Mouse (Mus musculus) embryonic facial prominence, embryonic 14.5 days (tissue): ENCODE data around the gene Il4. TPM values are rescaled to one million over a fixed set of nuclear protein-coding genes. Genes with fewer than 3 reads are reported as not detected.

Source experiments
- ATAC-seq: fragments of 200-750 bp; cut with Nextera tagmentation; 2 replicates; pipeline ENCODE4 v1.8.0; 2017; ENCODE audit warnings: low read depth, moderate number of reproducible peaks, moderate TSS enrichment
- DNase-seq: peaks from one replicate; pipeline ENCODE4 v3.0.0-alpha.2; 2015; ENCODE audit warnings: low spot score
- H3K27ac ChIP-seq: fragments of 300-500 bp; sonication (generic); replicated peaks from 2 replicates; pipeline ENCODE4 v1.5.1; 2014; ENCODE audit warnings: low read depth, mild to moderate bottlenecking, low read length, moderate library complexity
- H3K27me3 ChIP-seq: fragments of 300-500 bp; sonication (generic); replicated peaks from 2 replicates; pipeline ENCODE4 v1.6.1; 2014; ENCODE audit warnings: low read length; ENCODE audit not compliant: control insufficient read depth, insufficient read depth
- H3K36me3 ChIP-seq: fragments of 300-500 bp; sonication (generic); 2 replicates; pipeline ENCODE4 v1.6.1; 2014; ENCODE audit warnings: low read length, mixed read lengths; ENCODE audit not compliant: control insufficient read depth, insufficient read depth
- H3K4me1 ChIP-seq: fragments of 300-500 bp; sonication (generic); 2 replicates; pipeline ENCODE4 v1.6.1; 2014; ENCODE audit warnings: antibody characterized with exemption, low read length; ENCODE audit not compliant: control insufficient read depth, insufficient read depth
- H3K4me2 ChIP-seq: fragments of 300-500 bp; sonication (generic); 2 replicates; pipeline ENCODE4 v1.6.1; 2014; ENCODE audit warnings: low read depth, mild to moderate bottlenecking, low read length, moderate library complexity, mixed read lengths
- H3K4me3 ChIP-seq: fragments of 300-500 bp; sonication (generic); 2 replicates; pipeline ENCODE4 v1.5.1; 2014; ENCODE audit warnings: low read depth, mild to moderate bottlenecking, low read length
- H3K9ac ChIP-seq: fragments of 300-500 bp; sonication (generic); 2 replicates; pipeline ENCODE4 v1.6.1; 2014; ENCODE audit warnings: low read depth, mild to moderate bottlenecking, low read length, moderate library complexity, mixed read lengths
- H3K9me3 ChIP-seq: fragments of 300-500 bp; sonication (generic); 2 replicates; pipeline ENCODE4 v1.6.1; 2016; ENCODE audit warnings: low read length; ENCODE audit not compliant: control insufficient read depth
- WGBS: fragments of 180-500 bp; shearing (Covaris S2); extraction: QIAGEN DNeasy Blood & Tissue Kit; methylation state at CpG from one replicate; pipeline ENCODE4 v1.1.7; 2014; 5-methylcytosine and 5-hydroxymethylcytosine counted together
- polyA plus RNA-seq: library from polyadenylated mRNA; unstranded; fragments of >200 nt; fragmentation: Nextera tagmentation; extraction: Ambion mirVana; gene quantifications from 2 replicates; pipeline ENCODE4 v1.2.1, GENCODE M21; 2014

Il4 gene
- polyA plus RNA-seq, result 1.1 and 4.3 TPM in 2 replicates

DNA sequence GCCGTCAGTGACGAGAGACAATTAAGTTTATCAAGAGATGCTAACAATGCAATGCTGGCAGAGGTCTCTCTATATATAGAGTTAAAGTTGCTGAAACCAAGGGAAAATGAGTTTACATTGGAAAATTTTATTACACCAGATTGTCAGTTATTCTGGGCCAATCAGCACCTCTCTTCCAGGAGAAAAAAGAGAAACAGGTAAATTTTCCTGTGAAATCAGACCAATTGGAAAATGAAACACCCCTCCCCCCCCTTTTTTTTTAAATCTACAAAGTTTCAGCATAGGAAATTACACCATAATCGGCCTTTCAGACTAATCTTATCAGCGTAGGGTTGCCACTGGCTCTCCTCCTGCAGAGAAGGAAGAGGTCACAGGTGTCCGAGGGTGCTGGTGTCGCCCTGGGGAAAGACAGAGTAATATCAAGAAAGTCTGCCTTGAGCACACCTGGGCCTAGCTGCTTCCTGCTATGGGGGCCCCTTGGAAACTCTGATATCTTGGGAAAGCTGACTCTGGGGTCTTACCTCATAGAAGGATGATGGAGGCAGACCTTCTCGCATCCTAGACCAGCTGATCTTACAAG lies at the start of gene Il4:
Il4 (minus strand) TSS at position 51 of the 580 bp plus-strand sequence.
- ATAC-seq (no peak), DNase-seq (no peak)
- Histone ChIP-seq H3K9me3 (no peaks in the 10 kb centered on the region), H3K27me3 (no peaks in the 10 kb centered on the region), H3K36me3 (no peaks in the 10 kb centered on the region), H3K4me2 (no peak within 1 kb of the TSS), H3K4me3 (no peak within 1 kb of the TSS), H3K9ac (no peak within 1 kb of the TSS), H3K4me1 (no peaks in the 10 kb centered on the region), H3K27ac (no peak within 1 kb of the TSS)
- 82% methylated on average over 7 of the region's 7 CpGs for WGBS

DNA sequence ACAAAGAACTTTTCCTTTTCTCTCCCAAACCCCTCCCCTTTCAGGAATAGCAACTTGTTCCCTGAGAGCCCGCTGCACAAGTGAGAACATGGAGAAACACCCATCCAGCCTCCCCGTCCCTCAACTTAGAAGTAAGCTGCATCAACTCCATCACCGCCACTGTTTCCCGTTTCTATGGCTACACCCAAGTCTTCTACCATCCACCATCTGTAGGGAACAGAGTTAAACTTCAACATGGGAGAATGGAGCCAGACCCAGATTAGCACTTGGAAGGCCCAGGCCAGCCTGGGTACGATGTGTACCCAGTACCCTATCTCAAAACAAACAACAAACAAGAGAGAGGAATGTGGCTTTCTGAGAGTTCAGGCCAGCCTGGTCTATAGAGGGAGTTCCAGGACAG lies 45.6 kb upstream of the Il4 start:
- DNase-seq, result no peak
- Histone ChIP-seq H3K27ac (no peak overlapping the region), H3K4me2 (no peak overlapping the region), H3K36me3 (peaks cover 43% of the 10 kb centered on the region), H3K4me1 (no peaks in the 10 kb centered on the region), H3K27me3 (no peaks in the 10 kb centered on the region), H3K4me3 (no peak overlapping the region), H3K9me3 (no peaks in the 10 kb centered on the region), H3K9ac (no peak overlapping the region)
- 85% methylated on average over 5 of the region's 5 CpGs for WGBS
- no peak for ATAC-seq

DNA sequence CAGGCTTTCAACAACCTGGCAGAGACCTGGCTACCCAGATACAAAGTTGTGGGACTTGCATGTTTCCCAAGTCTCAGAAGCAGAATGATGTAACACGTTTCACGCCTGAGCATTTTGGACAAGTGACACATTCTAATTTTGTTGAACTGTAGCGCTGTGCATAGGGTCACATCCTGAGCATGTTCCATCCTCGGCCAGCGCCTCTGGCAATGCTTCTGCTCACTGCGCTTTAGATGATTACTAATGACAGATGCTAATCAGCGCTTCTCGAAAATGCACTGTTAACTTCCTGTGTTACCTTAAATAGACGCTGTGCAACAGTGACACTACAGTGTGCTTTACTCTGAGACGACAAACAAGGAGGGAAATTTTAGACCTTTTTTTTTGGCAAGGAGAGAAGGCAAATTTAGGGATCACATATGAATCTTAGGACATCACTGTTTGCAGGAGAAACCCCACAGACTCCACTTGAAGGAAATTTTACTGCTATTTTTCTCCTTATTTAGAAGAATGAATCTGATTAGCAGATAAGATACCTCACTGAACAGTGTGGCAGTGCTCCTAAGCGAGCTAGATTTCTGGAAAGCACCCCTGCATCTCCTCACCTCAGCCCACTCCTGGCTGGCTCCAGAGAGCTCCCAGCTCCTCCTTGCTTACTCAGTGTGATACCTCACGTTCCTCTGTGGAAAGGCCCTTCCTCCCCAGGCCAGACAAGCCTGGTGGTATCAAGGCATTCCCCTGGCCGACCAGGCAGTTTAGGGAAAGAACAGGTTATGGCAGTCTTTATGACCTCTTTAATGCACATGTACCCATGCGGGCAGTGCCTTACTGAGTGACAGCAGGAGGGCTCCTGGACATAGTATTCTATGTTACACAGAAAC lies 44.6 kb upstream of the Il4 start:
- ATAC-seq (no peak), DNase-seq (peak; percentile 2)
- no peak overlapping the region for H3K27ac ChIP-seq
- H3K4me1 ChIP-seq, result no peaks in the 10 kb centered on the region
- H3K9ac ChIP-seq, result no peak overlapping the region
- WGBS, result 62% methylated on average over 14 of the region's 14 CpGs
- H3K4me2 ChIP-seq, result no peak overlapping the region
- H3K4me3 ChIP-seq, result no peak overlapping the region
- peaks cover 34% of the 10 kb centered on the region for H3K36me3 ChIP-seq
- no peaks in the 10 kb centered on the region for H3K9me3 ChIP-seq
- no peaks in the 10 kb centered on the region for H3K27me3 ChIP-seq

DNA sequence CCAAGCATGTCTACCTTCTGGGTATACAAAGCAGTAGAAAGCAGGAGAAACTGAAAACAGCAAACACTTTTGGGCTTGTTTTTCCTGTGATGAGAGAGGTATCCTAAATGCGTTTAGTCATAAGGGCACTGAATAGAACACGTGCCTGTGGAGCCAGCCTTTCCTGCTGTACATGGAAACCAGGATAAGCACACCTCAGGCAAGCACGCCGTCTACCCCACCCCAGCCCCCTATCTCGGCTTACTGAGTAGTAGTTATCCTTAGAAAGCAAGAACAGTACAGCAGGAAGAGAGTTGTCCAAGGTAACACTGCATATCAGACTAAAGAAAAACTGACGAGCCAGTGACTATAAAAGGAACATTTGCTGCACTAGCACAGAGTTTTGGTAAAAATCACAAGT lies 39.4 kb upstream of the Il4 start:
- Histone ChIP-seq H3K4me1 (no peaks in the 10 kb centered on the region), H3K9ac (no peak overlapping the region), H3K36me3 (peaks cover 26% of the 10 kb centered on the region), H3K9me3 (no peaks in the 10 kb centered on the region), H3K27me3 (no peaks in the 10 kb centered on the region), H3K4me2 (no peak overlapping the region), H3K27ac (no peak overlapping the region), H3K4me3 (no peak overlapping the region)
- WGBS, result 77% methylated on average over 6 of the region's 6 CpGs
- no peak for DNase-seq
- no peak for ATAC-seq

DNA sequence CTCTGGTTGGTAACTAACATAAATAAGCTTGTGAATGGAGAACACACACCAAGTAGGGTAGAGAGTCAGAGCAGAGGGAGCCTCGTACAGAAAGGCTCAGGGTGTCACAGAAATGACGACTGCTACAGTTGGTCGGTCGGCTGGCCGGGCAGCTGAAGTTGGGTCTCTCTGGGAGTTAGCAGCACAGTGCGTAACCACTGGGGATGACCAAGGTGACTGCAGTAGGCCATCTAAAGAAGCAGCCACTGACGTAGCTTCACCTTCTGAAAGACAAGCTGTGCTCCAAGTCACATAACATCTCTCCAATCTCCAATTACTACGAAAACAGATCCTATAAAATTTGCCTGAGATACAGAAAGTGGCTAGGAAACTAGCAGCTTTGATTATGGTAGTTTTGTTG lies 38.9 kb upstream of the Il4 start:
- Histone ChIP-seq H3K27ac (no peak overlapping the region), H3K27me3 (no peaks in the 10 kb centered on the region), H3K9me3 (no peaks in the 10 kb centered on the region), H3K4me3 (no peak overlapping the region), H3K36me3 (peaks cover 30% of the 10 kb centered on the region), H3K4me1 (no peaks in the 10 kb centered on the region), H3K9ac (no peak overlapping the region), H3K4me2 (no peak overlapping the region)
- 85% methylated on average over 8 of the region's 8 CpGs for WGBS
- DNase-seq (no peak), ATAC-seq (no peak)

DNA sequence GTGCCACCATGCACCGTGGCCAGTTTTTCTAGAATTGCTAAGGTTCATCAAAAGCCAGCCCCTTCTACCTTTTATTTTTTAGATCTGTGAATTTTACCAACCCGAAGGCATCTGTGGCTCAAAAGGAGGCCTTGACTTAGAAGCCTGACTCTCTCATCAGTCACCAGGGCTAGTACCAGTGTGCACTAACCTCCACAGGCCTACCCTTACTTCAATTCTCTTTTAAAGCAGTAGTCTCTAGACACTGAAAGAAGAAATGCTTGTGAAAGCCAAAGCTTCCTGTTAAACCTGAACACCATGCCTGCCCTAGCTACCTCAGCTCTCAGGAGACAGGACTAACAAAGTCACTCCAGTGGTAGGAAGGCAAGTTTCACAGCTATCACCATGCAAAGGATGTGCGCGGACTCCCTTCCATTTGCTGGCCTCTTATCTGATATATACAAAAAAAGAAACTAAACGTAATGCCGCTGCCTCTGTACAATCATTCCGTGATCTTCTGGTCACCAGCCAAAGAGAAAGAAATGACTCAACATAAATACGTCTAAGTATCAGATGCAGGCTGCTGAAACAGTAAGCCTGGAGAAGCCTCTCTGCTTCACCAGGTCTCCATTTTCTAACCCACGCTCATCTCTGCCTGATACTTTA lies 38.2 kb upstream of the Il4 start:
- Histone ChIP-seq H3K36me3 (peaks cover 37% of the 10 kb centered on the region), H3K9ac (no peak overlapping the region), H3K27me3 (no peaks in the 10 kb centered on the region), H3K27ac (no peak overlapping the region), H3K4me2 (no peak overlapping the region), H3K9me3 (no peaks in the 10 kb centered on the region), H3K4me1 (no peaks in the 10 kb centered on the region), H3K4me3 (no peak overlapping the region)
- DNase-seq (no peak), ATAC-seq (no peak)
- WGBS, result 88% methylated on average over 9 of the region's 9 CpGs

DNA sequence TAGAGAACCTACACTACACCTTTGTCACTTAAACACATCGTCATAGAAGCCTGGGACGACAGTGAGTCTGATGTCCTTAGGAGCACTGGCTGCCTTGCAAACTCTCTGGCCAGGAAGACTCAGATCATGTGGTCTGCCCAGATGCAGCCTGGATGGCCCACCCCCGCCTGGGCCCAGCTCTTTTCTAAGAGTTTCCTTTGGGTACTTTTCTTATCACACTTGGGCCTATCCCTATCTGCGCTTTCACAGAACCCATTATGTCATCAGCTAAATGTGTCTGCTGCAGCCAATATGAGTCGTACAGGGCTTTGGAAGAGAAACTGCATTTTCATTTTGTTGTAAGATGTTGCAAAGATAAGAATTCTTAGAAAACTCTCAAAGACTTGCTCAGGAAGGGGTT lies 36.6 kb upstream of the Il4 start:
- Histone ChIP-seq H3K4me3 (no peak overlapping the region), H3K4me1 (no peaks in the 10 kb centered on the region), H3K27me3 (no peaks in the 10 kb centered on the region), H3K36me3 (peaks cover 54% of the 10 kb centered on the region), H3K4me2 (no peak overlapping the region), H3K27ac (no peak overlapping the region), H3K9ac (no peak overlapping the region), H3K9me3 (no peaks in the 10 kb centered on the region)
- no peak for DNase-seq
- ATAC-seq, result no peak
- WGBS, result 88% methylated on average over 5 of the region's 5 CpGs

DNA sequence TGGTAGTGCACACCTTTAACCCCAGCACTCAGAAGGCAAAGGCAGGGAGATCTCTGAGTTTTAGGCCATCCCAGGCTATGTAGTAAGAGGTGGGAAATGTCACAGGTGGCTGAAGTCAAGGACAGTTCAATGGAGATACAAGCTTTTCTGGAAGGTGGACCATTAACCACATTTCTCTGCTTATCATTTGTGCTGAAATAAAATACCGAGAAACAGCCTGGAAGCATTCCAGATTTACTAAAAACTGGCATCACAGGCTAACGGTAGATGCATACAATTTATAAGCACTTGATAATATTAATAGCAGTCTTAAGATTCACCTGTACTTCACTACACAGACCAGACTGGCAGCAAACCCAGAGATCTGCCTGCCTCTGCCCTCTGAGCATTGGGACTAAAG lies 34.0 kb upstream of the Il4 start:
- WGBS, result 90% methylated on average over 2 of the region's 2 CpGs
- ATAC-seq, result no peak
- H3K36me3 ChIP-seq, result peaks cover 60% of the 10 kb centered on the region
- no peak overlapping the region for H3K27ac ChIP-seq
- no peaks in the 10 kb centered on the region for H3K9me3 ChIP-seq
- H3K4me3 ChIP-seq, result no peak overlapping the region
- H3K27me3 ChIP-seq, result no peaks in the 10 kb centered on the region
- no peak overlapping the region for H3K9ac ChIP-seq
- H3K4me1 ChIP-seq, result no peaks in the 10 kb centered on the region
- H3K4me2 ChIP-seq, result no peak overlapping the region
- no peak for DNase-seq
